Mouse (Mus musculus): Measurements from ENCODE around the gene Pou4f1. TPM values are rescaled to one million over a fixed set of nuclear protein-coding genes. Genes with fewer than 3 reads are reported as not detected.

The Pou4f1 gene
- polyA plus RNA-seq, 1 experiment from 2014 or later, result 2.1 TPM

DNA sequence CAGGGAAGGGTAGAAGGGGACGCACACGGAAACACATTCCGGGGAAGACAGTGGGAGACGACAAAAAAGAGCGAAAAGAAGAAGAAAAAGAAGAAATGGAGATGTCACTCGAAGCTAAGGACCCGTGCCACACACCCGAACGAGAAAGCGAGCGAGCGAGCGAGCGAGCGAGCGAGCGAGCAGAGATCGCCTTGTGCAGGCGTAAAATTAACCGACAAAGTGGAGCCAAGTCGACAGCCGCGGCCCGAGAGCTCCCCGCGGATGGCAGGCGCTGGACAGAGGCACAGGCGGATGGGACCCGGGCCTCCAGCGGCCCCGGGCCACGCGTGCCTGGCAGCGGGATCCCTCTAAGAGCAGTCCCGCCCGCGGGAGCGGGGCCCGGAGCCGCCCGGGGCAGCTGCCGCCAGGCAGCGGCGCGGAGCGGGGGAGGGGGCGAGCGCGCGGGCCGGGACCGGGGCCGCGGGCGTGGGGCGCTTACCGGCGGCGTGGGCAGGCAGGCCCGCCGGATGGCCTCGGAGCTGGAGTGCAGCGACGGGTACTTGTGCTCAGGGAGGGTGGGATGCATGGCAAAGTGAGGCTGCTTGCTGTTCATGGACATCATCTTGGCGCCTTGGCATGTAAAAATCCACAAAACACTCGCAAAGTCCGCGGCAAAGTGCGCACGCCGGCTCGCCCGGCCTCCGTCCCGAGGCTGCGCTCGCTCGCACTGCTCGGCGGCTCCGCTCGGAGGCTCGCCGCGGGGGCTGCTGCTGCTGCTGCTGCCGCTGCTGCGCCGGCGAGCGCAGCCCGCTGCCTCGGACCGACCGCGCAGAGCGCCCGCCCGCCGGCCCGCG, 450 bp downstream of the Pou4f1 start:
- H3K9me3 ChIP-seq (ENCODE audit: control insufficient read depth, low read length), result no peaks in the 10 kb centered on the region
- under 1% methylated on average over 63 of the region's 101 CpGs for WGBS
- H3K4me2 ChIP-seq (ENCODE audit: low read depth, low read length, severe bottlenecking), result peak overlapping the region; percentile 76
- peak overlapping the region; percentile 47 for H3K4me3 ChIP-seq (ENCODE audit: low read depth, low read length)
- ATAC-seq (replicated peaks; ENCODE audit: low FRiP score) (peak; percentile 39), DNase-seq (ENCODE audit: low spot score) (peak; percentile 70)
- H3K9ac ChIP-seq (ENCODE audit: low read length), result peak overlapping the region; percentile 40
- no peaks in the 10 kb centered on the region for H3K36me3 ChIP-seq (ENCODE audit: control insufficient read depth, insufficient read depth, low read length)
- H3K4me1 ChIP-seq (replicated peaks; ENCODE audit: control insufficient read depth, insufficient read depth, low read length), result peaks cover 17% of the 10 kb centered on the region
- no peak overlapping the region for H3K27ac ChIP-seq (ENCODE audit: low read depth, low read length)
- peaks cover 84% of the 10 kb centered on the region for H3K27me3 ChIP-seq (ENCODE audit: control insufficient read depth, insufficient read depth, low read length)

DNA sequence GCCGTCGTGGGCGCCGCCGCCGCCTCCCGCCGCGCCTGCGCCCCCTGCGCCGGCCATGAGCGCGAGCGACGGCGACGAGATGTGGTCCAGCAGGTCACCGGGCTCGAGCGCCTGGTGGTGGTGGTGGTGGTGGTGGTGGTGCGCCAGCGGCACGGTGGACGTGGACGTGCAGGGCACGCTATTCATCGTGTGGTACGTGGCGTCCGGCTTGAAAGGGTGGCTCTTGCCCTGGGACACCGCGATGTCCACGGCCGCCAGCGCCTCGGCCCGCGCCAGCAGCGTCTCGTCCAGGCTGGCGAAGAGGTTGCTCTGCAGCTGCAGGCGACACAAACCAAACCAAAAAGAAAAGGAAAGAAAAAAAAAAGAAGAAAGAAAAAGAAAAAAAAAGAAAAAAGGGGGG, 1.2 kb downstream of the Pou4f1 start:
- WGBS, result 0% methylated on average over 22 of the region's 43 CpGs
- peak overlapping the region; percentile 35; the same call in 1 of the 2 replicates for H3K4me2 ChIP-seq (ENCODE audit: low read depth, low read length, severe bottlenecking)
- no peaks in the 10 kb centered on the region for H3K9me3 ChIP-seq (ENCODE audit: control insufficient read depth, low read length)
- H3K4me3 ChIP-seq (ENCODE audit: low read depth, low read length), result peak overlapping the region; percentile 47
- peaks cover 16% of the 10 kb centered on the region for H3K4me1 ChIP-seq (replicated peaks; ENCODE audit: control insufficient read depth, insufficient read depth, low read length)
- DNase-seq (ENCODE audit: low spot score) (peak; percentile 69), ATAC-seq (replicated peaks; ENCODE audit: low FRiP score) (no peak)
- H3K36me3 ChIP-seq (ENCODE audit: control insufficient read depth, insufficient read depth, low read length), result no peaks in the 10 kb centered on the region
- H3K9ac ChIP-seq (ENCODE audit: low read length), result no peak overlapping the region
- H3K27ac ChIP-seq (ENCODE audit: low read depth, low read length), result no peak overlapping the region
- peaks cover 80% of the 10 kb centered on the region for H3K27me3 ChIP-seq (ENCODE audit: control insufficient read depth, insufficient read depth, low read length)

DNA sequence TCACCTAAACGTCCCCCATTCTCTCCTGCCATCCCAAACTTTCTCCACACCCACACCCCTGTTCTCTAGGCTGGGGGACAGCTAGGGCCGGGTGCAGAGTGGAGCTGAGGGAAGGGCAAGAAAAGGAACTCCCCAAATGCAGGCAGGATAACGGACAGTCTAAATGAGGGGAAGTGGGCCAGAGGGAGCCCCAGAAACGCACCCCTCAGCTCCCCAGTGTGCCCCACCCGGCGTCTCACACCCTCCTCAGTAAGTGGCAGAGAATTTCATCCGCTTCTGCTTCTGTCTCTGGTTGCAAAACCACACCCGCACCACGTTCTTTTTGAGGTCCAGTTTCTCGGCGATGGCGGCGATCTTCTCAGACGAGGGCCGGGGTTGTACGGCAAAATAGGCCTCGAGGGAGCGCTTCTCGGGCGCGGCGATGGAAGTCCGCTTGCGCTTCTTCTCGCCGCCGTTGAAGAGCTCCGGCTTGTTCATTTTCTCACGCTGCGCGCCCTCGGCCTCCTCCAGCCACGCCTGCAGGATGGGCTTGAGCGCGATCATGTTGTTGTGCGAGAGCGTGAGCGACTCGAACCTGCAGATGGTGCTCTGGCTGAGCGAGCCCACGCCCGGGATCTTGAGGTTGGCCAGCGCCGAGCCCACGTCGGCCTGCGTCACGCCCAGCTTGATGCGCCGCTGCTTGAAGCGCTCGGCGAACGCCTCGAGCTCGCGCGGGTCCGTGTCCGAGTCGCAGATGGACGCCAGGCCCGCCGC, 2.1 kb downstream of the Pou4f1 start:
- H3K4me2 ChIP-seq (ENCODE audit: low read depth, low read length, severe bottlenecking), result peak overlapping the region; percentile 47
- ATAC-seq (replicated peaks; ENCODE audit: low FRiP score), result no peak
- DNase-seq (ENCODE audit: low spot score), result peak; percentile 72
- H3K36me3 ChIP-seq (ENCODE audit: control insufficient read depth, insufficient read depth, low read length), result no peaks in the 10 kb centered on the region
- no peak overlapping the region for H3K27ac ChIP-seq (ENCODE audit: low read depth, low read length)
- H3K9ac ChIP-seq (ENCODE audit: low read length), result no peak overlapping the region
- peaks cover 80% of the 10 kb centered on the region for H3K27me3 ChIP-seq (ENCODE audit: control insufficient read depth, insufficient read depth, low read length)
- under 1% methylated on average over 63 of the region's 64 CpGs for WGBS
- no peaks in the 10 kb centered on the region for H3K9me3 ChIP-seq (ENCODE audit: control insufficient read depth, low read length)
- H3K4me1 ChIP-seq (replicated peaks; ENCODE audit: control insufficient read depth, insufficient read depth, low read length), result peaks cover 16% of the 10 kb centered on the region
- H3K4me3 ChIP-seq (ENCODE audit: low read depth, low read length), result peak overlapping the region; percentile 47

DNA sequence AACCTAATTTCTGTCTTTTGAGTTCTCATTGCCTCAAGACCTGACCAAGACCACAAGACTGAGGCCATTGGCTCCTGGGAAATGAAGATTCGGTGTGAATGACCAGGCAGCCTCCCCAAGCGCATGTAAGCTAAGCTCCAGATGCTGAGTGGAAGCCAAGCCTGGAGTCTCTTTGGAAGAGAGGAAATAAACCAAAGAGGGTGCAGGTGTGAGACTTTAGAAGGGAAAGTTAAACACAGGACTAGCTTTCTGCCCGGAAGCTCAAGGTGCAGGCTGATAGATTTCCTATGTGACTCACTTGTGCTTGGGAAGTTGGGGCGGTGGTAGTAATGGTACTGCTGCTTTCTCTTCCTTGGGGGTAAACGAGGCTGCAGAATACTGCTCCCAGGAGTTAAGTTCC, 3.0 kb downstream of the Pou4f1 start:
- no peak for ATAC-seq (replicated peaks; ENCODE audit: low FRiP score)

DNA sequence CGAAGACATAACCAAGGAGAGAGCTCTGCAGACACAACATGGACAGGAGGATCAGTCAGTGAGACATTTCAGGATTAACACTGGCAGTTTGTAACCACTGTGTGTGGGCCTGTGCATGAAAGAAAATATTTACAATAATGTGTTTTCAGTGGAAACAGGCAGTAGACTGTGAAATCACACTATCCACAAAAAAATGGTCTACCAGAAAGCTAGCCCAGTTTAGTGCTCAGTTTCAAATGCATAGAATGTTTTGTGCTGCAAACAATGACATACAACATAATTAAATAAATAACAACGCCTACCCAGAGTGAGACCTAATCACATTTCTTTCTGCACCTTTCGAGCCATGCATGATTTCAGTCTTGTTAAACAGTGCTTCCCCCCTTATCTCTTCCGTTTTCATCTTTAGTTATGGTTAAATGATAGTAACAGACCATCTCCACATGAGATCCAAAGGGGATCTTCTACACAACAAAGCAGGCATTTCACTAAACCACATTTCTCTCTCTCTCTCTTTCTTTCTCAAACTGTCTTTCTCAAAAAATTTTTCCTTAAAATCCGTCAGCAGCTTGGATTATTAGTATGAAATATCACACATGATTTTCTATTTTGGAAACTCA, 4.1 kb downstream of the Pou4f1 start:
- DNase-seq (ENCODE audit: low spot score) (no peak), ATAC-seq (replicated peaks; ENCODE audit: low FRiP score) (no peak)
- H3K4me2 ChIP-seq (ENCODE audit: low read depth, low read length, severe bottlenecking), result no peak overlapping the region
- WGBS, result 2% methylated on average over 5 of the region's 5 CpGs
- no peaks in the 10 kb centered on the region for H3K9me3 ChIP-seq (ENCODE audit: control insufficient read depth, low read length)
- H3K9ac ChIP-seq (ENCODE audit: low read length), result no peak overlapping the region
- no peak overlapping the region for H3K27ac ChIP-seq (ENCODE audit: low read depth, low read length)
- H3K27me3 ChIP-seq (ENCODE audit: control insufficient read depth, insufficient read depth, low read length), result peaks cover 75% of the 10 kb centered on the region
- no peaks in the 10 kb centered on the region for H3K36me3 ChIP-seq (ENCODE audit: control insufficient read depth, insufficient read depth, low read length)
- H3K4me3 ChIP-seq (ENCODE audit: low read depth, low read length), result no peak overlapping the region
- H3K4me1 ChIP-seq (replicated peaks; ENCODE audit: control insufficient read depth, insufficient read depth, low read length), result peaks cover 21% of the 10 kb centered on the region

More for the DNA sequence above, 3.0 kb downstream of the Pou4f1 start:
- WGBS, result 1% methylated on average over 5 of the region's 5 CpGs
- Histone ChIP-seq H3K27ac (ENCODE audit: low read depth, low read length) (no peak overlapping the region), H3K4me3 (ENCODE audit: low read depth, low read length) (no peak overlapping the region), H3K36me3 (ENCODE audit: control insufficient read depth, insufficient read depth, low read length) (no peaks in the 10 kb centered on the region), H3K4me2 (ENCODE audit: low read depth, low read length, severe bottlenecking) (no peak overlapping the region), H3K9me3 (ENCODE audit: control insufficient read depth, low read length) (no peaks in the 10 kb centered on the region), H3K4me1 (replicated peaks; ENCODE audit: control insufficient read depth, insufficient read depth, low read length) (peaks cover 18% of the 10 kb centered on the region), H3K9ac (ENCODE audit: low read length) (no peak overlapping the region), H3K27me3 (ENCODE audit: control insufficient read depth, insufficient read depth, low read length) (peaks cover 77% of the 10 kb centered on the region)
- no peak for DNase-seq (ENCODE audit: low spot score)

DNA sequence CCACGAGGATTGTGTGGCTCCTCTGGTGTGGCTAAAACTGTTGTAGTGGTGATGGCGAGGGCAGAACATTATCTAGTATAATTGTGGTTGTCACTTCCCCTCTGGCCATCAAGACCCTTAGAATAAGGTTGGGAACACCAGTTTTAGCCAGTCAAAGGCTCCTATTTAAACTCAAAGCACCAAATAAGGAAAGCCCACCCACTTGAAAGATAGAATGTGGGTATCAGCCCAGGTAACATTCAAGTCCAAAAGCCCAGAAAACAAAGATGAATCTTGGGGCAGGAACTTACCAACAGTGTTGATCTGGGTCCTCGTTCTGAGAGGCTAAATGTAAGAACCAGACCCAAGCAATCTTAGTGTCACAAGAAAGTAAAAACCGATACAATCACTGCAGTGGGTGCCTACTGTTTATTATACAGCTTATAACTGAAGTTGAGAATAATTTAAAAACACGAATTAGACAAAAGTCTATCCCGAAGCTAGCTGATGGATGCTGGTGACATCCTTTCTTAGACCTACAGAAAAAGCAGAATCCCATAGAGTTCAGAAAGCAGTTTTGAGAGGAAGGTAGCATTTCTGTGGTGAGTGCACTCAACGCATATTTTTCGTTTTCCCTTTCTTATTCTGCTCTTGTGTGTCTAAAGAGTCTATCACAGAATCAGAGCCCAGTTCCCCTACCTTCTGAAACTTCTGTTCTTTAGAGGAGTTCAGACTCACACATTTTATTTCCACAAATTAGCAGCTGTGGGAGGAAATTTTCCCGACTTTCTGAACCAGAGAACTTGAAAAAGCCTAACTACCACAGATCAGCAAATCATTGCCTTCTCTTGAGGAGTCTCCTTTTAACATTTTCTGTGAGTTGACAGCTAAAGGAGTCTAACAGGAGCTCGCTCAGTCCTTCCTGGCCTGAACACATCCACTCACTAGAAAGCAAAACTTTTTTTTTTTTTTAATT, 6.2 kb downstream of the Pou4f1 start:
- Histone ChIP-seq H3K27me3 (ENCODE audit: control insufficient read depth, insufficient read depth, low read length) (peaks cover 68% of the 10 kb centered on the region), H3K4me1 (replicated peaks; ENCODE audit: control insufficient read depth, insufficient read depth, low read length) (peaks cover 12% of the 10 kb centered on the region), H3K36me3 (ENCODE audit: control insufficient read depth, insufficient read depth, low read length) (no peaks in the 10 kb centered on the region), H3K4me2 (ENCODE audit: low read depth, low read length, severe bottlenecking) (no peak overlapping the region), H3K9me3 (ENCODE audit: control insufficient read depth, low read length) (no peaks in the 10 kb centered on the region), H3K9ac (ENCODE audit: low read length) (no peak overlapping the region), H3K4me3 (ENCODE audit: low read depth, low read length) (no peak overlapping the region), H3K27ac (ENCODE audit: low read depth, low read length) (no peak overlapping the region)
- WGBS, result 1% methylated on average over 10 of the region's 10 CpGs
- no peak for DNase-seq (ENCODE audit: low spot score)
- no peak for ATAC-seq (replicated peaks; ENCODE audit: low FRiP score)

DNA sequence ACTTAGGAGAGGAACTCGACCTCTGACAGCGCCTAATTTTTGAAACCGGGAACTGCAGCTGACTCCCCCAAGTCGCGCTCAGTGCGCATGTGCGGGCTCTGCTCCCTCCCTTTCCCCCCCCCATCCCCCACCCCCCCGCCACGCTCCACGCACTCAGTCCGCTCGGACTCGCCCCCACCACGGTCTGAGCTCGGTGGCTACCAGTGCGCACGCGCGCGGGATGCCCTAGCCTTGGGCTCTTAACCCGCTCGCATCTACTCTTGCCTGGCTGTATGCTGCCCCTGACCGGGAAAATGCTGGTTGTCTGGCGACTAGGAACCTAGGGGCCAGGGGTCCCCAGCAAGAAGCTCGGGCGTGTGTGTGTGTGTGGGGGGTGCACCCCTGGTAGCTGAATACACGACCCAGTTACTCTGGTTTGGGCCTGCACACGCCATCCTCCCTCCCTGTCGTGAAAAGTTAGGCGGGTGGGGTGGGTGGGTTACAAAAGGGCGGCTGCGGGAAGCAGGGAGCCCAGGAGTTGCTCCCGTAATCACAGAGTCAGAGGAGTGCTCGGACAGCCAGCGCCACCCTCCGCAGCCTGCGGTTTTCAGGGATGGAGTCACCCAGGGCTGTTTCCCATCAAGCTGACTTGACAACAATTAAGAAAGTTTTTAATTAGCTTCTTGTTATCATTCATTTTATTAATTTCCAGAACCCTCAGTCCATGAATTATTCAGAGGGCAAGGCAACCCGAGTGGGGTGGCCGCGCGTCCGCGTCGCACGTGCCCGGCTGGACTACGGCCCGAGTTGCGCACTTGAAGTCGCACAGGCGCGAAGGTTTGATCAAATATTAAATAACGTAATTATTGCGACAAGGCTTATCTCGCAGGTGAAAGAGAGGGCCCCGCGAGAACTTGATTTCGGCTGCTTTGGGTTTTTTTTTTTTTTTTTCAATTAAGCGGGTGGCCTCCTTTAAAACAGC, 7.2 kb downstream of the Pou4f1 start:
- peak; percentile 89 for DNase-seq (ENCODE audit: low spot score)
- Histone ChIP-seq H3K36me3 (ENCODE audit: control insufficient read depth, insufficient read depth, low read length) (no peaks in the 10 kb centered on the region), H3K27me3 (ENCODE audit: control insufficient read depth, insufficient read depth, low read length) (peaks cover 65% of the 10 kb centered on the region), H3K27ac (ENCODE audit: low read depth, low read length) (no peak overlapping the region), H3K9me3 (ENCODE audit: control insufficient read depth, low read length) (no peaks in the 10 kb centered on the region), H3K9ac (ENCODE audit: low read length) (no peak overlapping the region), H3K4me1 (replicated peaks; ENCODE audit: control insufficient read depth, insufficient read depth, low read length) (peaks cover 8% of the 10 kb centered on the region), H3K4me2 (ENCODE audit: low read depth, low read length, severe bottlenecking) (peak overlapping the region; percentile 52), H3K4me3 (ENCODE audit: low read depth, low read length) (peak overlapping the region; percentile 24)
- ATAC-seq (replicated peaks; ENCODE audit: low FRiP score), result peak; percentile 92
- under 1% methylated on average over 59 of the region's 59 CpGs for WGBS

Data from forebrain, embryonic 11.5 days (tissue).